Mouse (Mus musculus): Measurements from ENCODE around the gene Gm49361. TPM values are rescaled to one million over a fixed set of nuclear protein-coding genes. Genes with fewer than 3 reads are reported as not detected.

Gene Gm49361
- polyA plus RNA-seq, 1 experiment from 2014 or later = not detected

- Histone ChIP-seq H3K36me3 (peaks cover 13% of the 10 kb centered on the region), H3K4me1 (replicated peaks) (peaks cover 17% of the 10 kb centered on the region), H3K9ac (no peak overlapping the region), H3K27ac (no peak overlapping the region), H3K4me2 (no peak overlapping the region), H3K27me3 (no peaks in the 10 kb centered on the region), H3K9me3 (no peaks in the 10 kb centered on the region), H3K4me3 (no peak overlapping the region)
- 27% methylated on average over 1 of the region's 1 CpGs for WGBS
- ATAC-seq (ENCODE audit: low FRiP score) = peak; percentile 84
These were observed 138.4 kb downstream of the Gm49361 start for GRCm38 (mm10) chr14:57607500-57607899.

GRCm38 (mm10) chr14:57606663-57607365, 139.1 kb downstream of the Gm49361 start:
- Histone ChIP-seq H3K9me3 (no peaks in the 10 kb centered on the region), H3K4me3 (no peak overlapping the region), H3K4me2 (no peak overlapping the region), H3K27ac (no peak overlapping the region), H3K36me3 (peaks cover 19% of the 10 kb centered on the region), H3K27me3 (no peaks in the 10 kb centered on the region), H3K9ac (no peak overlapping the region), H3K4me1 (replicated peaks) (peaks cover 17% of the 10 kb centered on the region)
- 82% methylated on average over 8 of the region's 8 CpGs for WGBS
- no peak for ATAC-seq (ENCODE audit: low FRiP score)

- H3K27ac ChIP-seq = no peak overlapping the region
- ATAC-seq (ENCODE audit: low FRiP score) = no peak
- 96% methylated on average over 5 of the region's 5 CpGs for WGBS
- no peaks in the 10 kb centered on the region for H3K4me1 ChIP-seq (replicated peaks)
- H3K4me3 ChIP-seq = no peak overlapping the region
- no peak overlapping the region for H3K4me2 ChIP-seq
- no peak overlapping the region for H3K9ac ChIP-seq
- H3K27me3 ChIP-seq = no peaks in the 10 kb centered on the region
- peaks cover 72% of the 10 kb centered on the region for H3K36me3 ChIP-seq
- H3K9me3 ChIP-seq = no peaks in the 10 kb centered on the region
These were observed 152.6 kb downstream of the Gm49361 start for GRCm38 (mm10) chr14:57593279-57593678.

Other genes starting within 250 kb of the Gm49361 start
- 3.8 and 4.0 TPM in 2 replicates for gene Il17d, start 221.3 kb downstream of the Gm49361 start, polyA plus RNA-seq (2015; fragmentation: Nextera tagmentation; extraction: Ambion mirVana)
- gene Eef1akmt1, start 174.5 kb downstream of the Gm49361 start, polyA plus RNA-seq (2015; fragmentation: Nextera tagmentation; extraction: Ambion mirVana) = 93.9 and 95.1 TPM in 2 replicates
- gene Xpo4, start 80.7 kb downstream of the Gm49361 start, polyA plus RNA-seq (2015; fragmentation: Nextera tagmentation; extraction: Ambion mirVana) = 11.6 and 14.9 TPM in 2 replicates
- gene Lats2, start 12.3 kb upstream of the Gm49361 start, polyA plus RNA-seq (2015; fragmentation: Nextera tagmentation; extraction: Ambion mirVana) = 9.6 and 10.5 TPM in 2 replicates
- gene Sap18, start 52.1 kb upstream of the Gm49361 start, polyA plus RNA-seq (2015; fragmentation: Nextera tagmentation; extraction: Ambion mirVana) = 22.0 and 30.5 TPM in 2 replicates
- 9.8 and 10.2 TPM in 2 replicates for gene Ska3, start 80.1 kb upstream of the Gm49361 start, polyA plus RNA-seq (2015; fragmentation: Nextera tagmentation; extraction: Ambion mirVana)
- gene Mrpl57, start 80.1 kb upstream of the Gm49361 start, polyA plus RNA-seq (2015; fragmentation: Nextera tagmentation; extraction: Ambion mirVana) = 153 and 155 TPM in 2 replicates
- 46.6 and 46.7 TPM in 2 replicates for gene Zdhhc20, start 144.2 kb upstream of the Gm49361 start, polyA plus RNA-seq (2015; fragmentation: Nextera tagmentation; extraction: Ambion mirVana)

Measured in hindbrain, embryonic 13.5 days (tissue).